Mouse (Mus musculus): ENCODE results near the gene Usp4. TPM values are rescaled to one million over a fixed set of nuclear protein-coding genes. Genes with fewer than 3 reads are reported as not detected.
A peak's percentile ranks its signal among the peaks of the same experiment; 100 is the strongest.
"Not testable (repeated sequence)": the region's sequence is repeated elsewhere in the genome, so short reads cannot be mapped to it uniquely, and the experiment has no call there.

Gene Usp4
- total RNA-seq (2014; fragmentation: Nextera tagmentation) = 78.5 and 89.4 TPM in 2 replicates
- 62.7 and 75.5 TPM in 2 replicates for total RNA-seq (2017)

DNA sequence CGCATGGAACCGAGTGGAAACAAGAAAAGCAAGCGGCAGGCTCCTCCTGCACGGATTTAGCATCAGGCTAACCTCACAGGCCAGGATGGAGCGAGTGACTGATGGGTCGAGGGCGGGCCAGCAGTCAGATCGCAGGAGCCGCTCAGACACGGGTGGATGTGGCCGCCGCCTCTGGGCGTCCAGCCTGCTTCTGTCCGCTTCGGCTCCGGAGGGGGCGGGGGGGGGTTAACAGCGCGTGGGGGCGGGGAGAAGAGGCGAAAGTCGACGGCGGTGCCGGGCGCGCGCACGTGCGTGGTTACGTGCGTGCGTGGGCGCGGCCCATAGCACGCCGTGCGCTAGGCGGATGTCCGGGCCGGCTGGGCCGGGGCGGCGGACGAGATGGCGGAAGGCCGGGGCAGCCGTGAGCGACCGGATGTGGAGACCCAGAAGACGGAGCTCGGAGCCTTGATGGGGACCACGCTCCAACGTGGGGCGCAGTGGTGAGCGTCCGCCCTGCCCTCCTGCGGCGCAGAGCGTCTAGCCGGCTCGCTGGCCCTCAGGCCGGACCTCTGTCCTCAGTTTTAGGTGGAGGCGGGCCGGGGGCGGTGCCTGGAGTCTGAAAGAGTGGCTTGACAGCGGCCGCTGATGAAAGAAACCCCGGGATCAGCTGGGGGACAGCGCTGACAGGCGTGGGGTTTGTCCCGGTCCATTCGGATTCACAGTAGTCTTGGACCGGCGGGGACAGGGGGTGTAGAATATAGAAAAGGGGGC is at the start of gene Usp4:
Usp4 (plus strand) TSS at position 314 of the 750 bp plus-strand sequence.
- peak; percentile 86 for ATAC-seq (replicated peaks; ENCODE audit: poor library complexity, severe bottlenecking)

DNA sequence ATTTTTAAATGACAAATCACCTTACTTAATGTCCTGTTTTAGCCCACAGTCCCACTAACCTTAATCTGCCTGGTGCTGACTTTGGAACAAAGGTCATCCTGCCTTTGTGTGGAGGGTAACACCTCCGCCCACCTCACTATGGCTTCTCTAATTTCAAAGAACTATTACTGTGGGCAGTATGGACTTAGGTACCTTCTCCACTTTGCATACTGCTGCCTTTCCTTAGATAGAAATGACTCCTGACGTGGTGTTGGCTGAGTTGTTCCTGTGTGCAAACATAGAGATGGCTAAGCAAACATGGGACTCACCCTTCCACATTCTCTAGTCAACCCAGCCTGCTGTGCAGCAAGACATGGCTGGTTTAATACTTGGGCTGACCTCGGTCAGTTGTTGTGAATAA is 45.8 kb upstream of the Usp4 start:
- no peak for ATAC-seq (replicated peaks; ENCODE audit: poor library complexity, severe bottlenecking)

DNA sequence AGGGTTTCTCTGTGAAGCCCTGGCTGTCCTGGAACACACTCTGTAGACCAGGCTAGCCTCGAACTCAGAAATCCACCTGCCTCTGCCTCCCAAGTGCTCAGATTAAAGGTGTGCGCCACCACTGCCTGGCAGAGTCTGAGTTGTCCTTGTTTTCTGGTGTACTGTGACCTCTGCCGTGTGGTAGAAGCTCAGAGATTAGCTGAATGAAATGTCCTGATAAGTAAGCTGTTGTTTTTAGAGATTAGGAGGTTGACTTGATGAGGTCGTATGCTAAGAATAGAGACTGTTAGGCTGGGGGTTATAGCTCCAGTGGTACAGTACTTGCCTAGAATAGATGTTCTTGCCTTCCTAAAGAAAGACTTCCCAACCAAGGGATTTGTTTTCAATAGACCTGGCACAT is 42.9 kb upstream of the Usp4 start:
- ATAC-seq (replicated peaks; ENCODE audit: poor library complexity, severe bottlenecking) = no peak

DNA sequence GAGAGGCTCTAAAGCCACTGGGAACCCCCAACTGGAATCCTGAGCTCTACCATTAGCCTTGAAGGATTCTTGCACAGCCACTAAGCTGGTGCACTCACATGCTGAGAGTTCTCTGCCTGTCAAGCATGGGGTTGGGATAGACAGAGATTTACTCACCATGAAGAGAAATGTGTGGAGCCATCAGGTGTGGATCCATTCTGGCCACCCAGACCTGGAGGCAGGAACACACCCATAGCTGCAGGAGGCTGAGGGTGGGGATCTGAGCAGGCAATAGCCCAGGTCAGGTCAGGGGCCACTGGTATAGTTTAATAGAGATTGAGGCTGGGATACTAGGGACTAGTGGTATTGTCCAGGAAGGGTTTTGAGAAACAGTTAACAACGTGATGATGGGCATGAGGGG is 42.5 kb upstream of the Usp4 start:
- no peak for ATAC-seq (replicated peaks; ENCODE audit: poor library complexity, severe bottlenecking)

DNA sequence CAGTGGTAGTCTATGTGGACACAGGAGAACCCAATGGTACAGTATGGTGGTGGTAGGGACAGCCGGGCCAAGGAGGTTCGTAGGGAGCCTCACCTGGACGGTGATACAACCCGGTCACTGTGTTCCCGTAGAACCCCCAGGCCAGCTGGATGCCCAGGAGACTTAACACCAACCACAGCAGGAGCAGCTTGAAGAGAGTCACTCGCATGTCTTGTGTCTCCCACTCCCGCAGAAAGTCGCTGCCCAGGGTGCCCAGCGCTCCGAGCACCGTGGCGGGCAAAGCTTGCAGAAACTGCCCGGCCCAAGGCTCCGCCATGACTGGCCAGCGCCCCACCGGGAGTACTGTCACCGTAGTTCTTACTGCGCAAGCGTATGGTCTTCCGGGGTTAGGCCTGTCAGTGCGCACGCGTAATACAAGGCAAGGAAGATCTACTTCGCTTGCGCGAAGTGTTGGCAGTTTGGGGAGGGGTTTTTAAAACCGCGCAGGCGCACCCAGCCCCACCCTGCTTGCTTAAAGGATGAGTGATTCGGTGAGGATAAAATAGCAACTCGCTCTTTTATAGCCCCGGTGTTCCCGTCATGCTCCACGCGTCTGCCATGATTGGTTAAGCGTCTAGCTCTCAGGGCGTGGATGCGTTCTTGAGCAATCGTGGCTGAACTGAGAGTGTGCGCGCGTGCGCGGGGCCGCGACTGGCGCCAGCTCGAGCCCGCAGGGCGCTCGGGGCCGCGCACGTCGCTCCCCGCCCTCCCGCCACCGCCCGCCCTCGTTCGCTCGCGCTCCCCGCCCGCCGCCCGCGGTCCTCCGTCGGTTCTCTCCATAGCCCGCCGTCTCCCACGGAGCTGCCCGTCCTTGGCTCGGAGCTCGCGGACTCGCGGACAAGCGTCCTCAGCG is 41.8 kb upstream of the Usp4 start, which contains the start of the genes Rhoa and Tcta:
Rhoa (plus strand) TSS at position 501 of the 892 bp plus-strand sequence.
Tcta (minus strand) TSS at position 532 of the 892 bp plus-strand sequence.
- ATAC-seq (replicated peaks; ENCODE audit: poor library complexity, severe bottlenecking) = peak; percentile 89

DNA sequence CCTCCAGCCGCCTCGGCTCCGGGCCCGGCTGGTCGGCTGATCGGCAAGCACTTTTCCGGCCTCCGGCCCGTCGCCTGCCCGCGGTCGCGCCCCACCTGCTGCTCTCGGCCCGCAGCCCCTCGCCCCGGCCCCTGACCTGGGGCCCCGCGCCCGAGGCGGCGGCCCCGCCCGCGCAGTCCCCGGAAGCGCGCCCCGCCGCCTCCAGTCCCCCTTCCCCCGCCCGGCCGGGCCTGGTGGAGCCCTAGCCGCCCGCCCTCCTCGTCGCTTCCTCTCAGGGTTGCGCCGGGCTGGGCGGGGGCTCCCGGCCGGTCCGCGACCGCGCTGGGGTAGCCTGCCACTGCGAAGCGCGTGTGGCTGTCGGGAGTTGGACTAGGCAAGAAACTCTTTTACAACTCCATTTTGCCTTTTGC is 41.1 kb upstream of the Usp4 start:
- ATAC-seq (replicated peaks; ENCODE audit: poor library complexity, severe bottlenecking) = peak; percentile 59

DNA sequence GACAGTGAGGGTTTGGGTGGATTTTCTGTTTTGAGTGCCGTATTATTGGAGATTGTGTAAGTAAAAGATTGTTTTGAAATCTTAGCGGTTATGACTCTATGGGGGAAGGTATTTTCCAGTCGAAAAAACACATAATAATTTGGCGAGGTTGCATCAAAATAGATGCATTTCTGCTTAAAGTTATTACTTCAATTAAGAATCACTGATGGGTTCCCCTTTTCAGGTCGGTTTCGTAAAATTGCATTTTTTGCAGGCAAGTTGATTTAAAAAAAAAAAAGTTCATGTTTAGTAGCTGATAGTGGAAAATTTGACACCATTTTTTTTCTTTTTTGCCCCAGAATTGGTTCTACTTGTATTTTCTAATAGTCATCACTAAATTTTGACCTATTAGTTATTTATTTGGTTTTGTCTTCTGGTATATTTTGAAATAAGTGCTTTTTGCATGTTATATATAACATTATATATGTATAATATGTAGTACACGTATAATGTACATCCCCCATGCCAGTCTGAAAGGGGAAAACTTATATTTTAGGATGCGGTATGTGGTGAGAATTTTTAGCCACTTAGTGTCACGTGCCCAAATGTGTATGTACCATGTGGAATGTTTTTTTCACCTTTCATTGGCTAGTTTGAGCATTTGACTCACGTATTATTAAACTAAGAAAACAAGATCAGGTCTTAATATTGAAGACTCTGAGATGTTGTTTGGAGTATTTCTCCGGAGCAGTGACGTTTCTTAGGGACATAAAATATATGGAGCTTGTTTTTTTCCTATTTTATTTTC is 40.4 kb upstream of the Usp4 start:
- no peak for ATAC-seq (replicated peaks; ENCODE audit: poor library complexity, severe bottlenecking)

DNA sequence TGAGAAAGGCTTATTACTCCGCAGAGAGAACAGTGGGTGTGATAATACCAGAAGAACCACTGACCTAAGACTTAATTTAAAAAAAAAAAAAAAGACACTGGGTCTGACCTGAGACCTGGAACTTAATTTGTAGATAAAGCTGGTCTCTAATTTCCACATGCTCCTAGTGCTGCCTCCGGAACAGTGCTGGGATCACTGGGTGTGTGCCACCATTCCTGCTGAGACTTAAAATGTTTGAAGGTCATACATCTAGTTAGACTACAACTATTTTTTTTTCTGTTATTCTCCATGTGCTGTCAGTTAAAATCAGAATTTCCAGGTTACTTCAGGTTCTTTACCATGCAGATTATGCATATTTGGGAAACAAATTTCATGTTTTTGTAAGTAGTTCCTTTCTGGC is 39.5 kb upstream of the Usp4 start:
- ATAC-seq (replicated peaks; ENCODE audit: poor library complexity, severe bottlenecking) = no peak

DNA sequence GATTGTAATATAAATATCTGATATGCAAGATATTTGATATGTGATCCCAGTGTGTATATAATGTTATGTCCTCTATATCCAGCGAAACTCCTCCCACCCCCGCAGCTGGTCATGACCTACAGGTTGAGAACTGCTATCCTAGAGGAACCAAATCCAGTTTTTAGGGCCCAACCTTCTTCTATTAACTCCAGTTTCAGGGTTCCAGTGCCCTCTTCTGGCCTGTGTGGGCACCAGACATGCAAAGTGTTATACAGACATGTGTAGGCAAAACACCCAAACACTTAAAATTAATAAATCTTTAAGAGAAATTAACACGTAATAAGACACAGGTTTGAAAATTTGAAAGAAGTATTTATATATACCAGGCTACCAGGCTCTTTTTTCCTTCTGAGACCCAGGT is 30.1 kb upstream of the Usp4 start:
- ATAC-seq (replicated peaks; ENCODE audit: poor library complexity, severe bottlenecking) = no peak

DNA sequence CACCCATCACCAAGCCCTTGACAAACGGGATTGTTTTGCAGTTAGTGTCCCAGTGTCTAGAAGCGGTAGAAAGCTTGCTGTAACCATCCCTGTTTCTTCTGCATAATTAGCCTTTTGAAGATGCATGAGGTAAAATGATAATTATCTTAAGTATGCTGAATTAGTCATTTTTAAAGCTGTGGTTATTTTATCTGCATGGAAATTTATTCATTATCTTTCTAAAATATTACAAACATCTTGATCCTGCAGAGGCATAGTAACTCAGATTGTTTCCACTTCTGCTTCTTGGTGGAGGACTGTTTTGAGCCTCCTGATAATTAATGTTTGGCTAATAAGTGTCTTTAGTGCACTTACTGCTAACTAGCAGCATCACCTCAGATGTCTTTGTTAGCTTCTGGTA is 29.2 kb upstream of the Usp4 start:
- ATAC-seq (replicated peaks; ENCODE audit: poor library complexity, severe bottlenecking) = no peak

DNA sequence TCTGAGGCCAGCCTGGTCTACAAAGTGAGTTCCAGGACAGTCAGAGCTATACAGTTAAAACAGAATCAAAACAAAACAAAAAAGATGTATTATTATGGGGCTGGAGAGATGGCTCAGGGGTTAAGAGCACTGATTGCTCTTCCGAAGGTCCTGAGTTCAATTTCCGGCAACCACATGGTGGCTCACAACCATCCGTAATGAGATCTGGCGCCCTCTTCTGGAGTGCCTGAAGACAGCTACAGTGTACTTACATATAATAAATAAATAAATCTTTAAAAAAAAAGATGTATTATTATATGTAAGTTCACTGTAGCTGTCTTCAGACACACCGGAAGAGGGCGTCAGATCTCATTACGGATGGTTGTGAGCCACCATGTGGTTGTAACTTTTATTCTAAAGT is 25.6 kb upstream of the Usp4 start:
- ATAC-seq (replicated peaks; ENCODE audit: poor library complexity, severe bottlenecking) = not testable (repeated sequence)

DNA sequence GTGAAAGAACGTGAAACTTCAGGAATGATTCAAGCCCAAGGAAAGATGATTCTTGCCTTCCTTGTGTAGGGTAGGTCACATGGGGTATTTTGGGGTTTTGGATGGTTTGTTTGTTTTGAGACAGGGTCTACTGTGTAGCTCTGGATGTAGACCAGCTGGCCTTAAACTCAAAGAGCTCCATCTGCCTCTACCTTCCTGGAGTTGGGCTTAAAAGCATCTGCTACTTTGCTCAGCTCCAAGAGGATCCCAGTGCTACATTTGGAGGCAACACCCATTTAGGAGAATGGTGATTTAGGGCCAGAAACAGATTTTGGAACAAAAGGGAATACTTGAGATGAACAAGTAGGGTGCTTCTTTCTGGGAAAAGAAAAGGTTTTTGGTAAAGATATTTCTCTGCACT is 22.9 kb upstream of the Usp4 start:
- ATAC-seq (replicated peaks; ENCODE audit: poor library complexity, severe bottlenecking) = no peak

DNA sequence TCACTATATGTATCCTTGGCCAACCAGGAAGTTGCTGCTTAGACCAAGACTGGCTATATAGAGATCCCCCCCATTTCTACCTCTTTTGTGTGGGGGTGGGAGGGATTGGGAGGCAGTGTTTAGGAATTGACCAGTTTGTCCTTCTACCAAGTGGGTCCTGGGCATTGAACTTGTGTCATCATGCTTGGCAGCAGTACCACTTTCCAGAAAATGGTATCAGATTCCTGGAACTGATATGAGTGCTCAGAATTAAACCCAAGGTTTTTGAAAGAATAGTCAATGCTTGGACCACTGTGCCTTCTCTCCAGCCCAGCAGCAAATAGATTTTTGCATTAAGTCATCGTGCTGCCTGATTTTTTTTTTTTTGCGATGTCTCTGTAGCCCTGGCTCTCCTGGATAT is 21.8 kb upstream of the Usp4 start:
- ATAC-seq (replicated peaks; ENCODE audit: poor library complexity, severe bottlenecking) = no peak

DNA sequence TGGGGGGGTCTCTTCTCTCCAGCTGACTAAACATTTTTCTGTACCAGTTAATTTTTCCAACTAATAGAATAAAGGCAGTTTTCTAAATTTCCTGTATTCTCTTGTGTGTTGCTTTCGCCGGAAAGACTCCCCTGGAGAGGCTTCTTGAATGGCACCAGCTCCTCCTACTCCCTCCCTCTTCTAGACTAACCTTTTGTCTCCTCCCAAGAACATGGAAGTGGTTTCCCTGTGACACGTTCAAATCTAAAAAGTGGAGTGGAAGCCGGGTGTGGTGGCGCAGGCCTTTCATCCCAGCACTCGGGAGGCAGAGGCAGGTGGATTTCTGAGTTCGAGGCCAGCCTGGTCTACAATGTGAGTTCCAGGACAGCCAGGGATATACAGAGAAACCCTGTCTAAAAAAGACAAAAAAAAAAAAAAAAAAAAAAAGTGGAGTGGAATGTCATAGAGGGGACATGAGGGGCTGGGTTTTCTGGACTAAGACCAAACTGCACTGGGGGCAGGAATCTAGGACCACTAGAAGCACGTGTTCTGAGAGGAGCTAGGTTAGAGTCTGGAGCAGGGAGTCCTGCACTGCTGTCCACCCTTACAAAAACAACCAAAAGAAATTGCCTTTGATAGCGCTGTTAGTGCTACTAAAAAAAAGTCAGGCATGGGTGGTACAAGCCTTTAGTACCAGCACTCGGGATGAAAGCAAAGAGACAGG is 9.7 kb upstream of the Usp4 start:
- ATAC-seq (replicated peaks; ENCODE audit: poor library complexity, severe bottlenecking) = no peak

DNA sequence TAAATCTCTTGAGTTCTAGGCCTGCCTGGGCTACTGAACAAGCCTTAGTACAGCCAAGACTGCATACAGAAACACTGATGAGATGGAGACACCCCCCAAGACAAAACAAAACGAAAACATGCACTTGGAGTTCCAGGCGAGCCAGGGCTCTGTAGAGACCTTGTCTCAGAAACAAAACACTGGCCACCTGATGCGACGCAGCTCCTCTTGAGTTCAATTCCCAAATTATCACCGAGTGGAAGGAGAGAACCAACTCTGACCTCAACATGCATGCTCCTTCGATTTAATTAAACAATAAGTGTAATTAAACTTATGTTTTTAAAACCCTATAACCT is 9.1 kb upstream of the Usp4 start:
- ATAC-seq (replicated peaks; ENCODE audit: poor library complexity, severe bottlenecking) = no peak

DNA sequence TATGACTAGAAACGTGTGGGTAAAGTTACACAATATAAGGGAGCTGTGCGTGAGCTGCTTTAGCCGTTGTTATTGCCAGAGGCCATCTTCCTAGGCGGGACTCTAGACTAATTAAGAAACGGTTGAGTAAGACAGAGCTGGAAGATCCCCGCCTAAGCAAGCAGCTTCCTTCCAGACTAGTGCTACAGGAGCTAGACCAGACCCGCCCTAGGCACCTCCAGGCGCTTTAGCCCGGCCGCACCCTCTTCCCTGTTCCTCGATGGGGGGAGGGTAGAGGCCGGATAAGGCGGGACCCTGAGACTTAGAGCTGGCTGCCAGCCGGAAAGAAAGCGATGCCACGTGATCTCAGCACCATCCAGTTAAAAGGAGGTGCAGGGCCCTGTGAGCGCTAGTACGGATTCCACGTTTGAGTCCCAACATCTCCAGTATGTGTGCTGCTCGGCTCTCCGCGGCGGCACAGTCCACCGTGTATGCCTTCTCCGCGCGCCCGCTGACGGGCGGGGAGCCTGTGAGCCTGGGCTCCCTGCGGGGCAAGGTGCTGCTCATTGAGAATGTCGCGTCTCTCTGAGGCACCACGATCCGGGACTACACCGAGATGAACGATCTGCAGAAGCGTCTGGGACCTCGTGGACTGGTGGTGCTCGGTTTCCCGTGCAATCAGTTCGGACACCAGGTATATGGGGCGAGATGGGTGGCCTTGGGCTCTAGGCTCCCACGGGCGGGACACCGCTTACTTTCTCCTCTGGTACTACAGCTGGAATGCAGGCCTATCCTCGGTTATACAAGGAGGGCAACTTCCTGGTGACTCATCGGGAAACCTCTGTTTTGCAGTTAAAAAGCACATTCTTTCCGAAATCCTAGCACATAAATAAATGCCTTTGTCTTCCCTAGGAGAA is 8.5 kb upstream of the Usp4 start, which contains the start of gene Gpx1:
Gpx1 (plus strand) TSS at position 18 of the 896 bp plus-strand sequence.
- ATAC-seq (replicated peaks; ENCODE audit: poor library complexity, severe bottlenecking) = peak; percentile 71

DNA sequence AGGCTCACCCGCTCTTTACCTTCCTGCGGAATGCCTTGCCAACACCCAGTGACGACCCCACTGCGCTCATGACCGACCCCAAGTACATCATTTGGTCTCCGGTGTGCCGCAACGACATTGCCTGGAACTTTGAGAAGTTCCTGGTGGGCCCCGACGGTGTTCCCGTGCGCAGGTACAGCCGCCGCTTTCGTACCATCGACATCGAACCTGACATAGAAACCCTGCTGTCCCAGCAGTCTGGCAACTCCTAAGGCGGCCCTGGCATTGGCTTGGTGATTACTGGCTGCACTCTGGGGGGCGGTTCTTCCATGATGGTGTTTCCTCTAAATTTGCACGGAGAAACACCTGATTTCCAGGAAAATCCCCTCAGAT is 7.8 kb upstream of the Usp4 start:
- no peak for ATAC-seq (replicated peaks; ENCODE audit: poor library complexity, severe bottlenecking)

DNA sequence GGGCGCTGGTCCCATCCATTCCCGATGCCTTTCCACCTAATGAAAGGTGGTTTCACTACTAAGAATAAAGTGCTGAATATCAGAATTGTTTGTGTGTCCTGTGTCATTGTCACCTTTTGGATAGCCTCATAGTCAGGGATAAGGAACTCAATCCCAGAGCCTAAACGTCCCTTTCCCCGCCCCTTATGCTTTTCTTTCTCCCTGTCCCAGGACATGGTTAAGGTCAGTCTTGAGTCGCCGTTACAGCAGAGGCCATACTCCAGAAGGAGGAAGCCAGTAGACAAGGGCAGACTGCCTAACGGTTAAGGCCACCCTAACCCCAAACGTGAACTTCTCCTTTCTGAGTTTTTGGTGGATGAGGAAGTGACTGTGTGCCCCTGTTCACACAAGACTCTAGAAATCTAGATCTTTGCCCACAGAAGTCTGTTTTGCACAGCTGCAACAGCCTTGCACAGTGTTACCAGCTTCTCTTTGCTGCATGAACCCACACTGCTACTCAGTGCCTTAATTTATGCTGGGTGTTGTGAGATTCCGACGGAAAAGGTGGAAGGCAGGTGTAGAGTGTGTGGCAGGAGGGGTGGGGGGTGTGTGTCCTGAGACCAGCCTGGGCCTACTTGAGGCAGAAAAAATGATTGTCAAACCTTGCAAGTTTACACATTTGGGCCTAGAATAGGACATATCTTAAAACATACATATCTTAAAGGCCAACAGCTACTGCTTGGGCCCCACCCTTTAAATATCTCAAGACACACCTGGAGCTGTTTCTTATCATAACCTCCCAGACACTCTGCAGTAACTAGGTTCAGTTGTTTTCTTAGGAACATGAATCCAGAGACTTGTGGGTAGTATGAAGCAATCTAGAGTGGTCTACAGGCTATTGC is 7.2 kb upstream of the Usp4 start:
- ATAC-seq (replicated peaks; ENCODE audit: poor library complexity, severe bottlenecking) = peak; percentile 43
